In the genomic region with DNA sequence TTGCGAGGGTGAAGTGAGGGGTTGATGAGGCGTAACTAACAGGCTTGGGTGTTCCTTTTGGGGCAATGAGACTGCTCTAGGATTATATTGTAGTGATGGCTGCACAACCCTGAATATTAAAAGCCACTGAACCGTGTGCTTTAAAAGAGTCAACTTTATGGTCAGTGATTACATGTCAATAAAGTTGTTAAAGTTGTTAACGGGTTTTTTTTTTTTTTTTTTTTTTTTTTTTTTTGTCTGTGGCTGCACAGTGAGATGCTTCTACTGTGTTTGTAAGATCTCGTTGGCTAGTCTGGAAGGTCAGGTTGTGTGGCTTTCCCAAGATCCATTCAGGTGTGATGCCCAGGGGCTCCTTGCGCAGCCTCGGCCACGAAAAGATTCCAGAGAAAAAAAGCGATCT, we compare ENCODE assay signal across 17 mouse cellular contexts. TPM values are rescaled to one million over a fixed set of nuclear protein-coding genes. Genes with fewer than 3 reads are reported as not detected.
DNase-seq lines count a peak whose midpoint lies in the region; ATAC-seq and TF ChIP-seq lines count a peak whose summit lies in the region.
"Had no signal": no experiment of that assay in that cellular context is flagged by ENCODE, and none has a peak within 500 bp of the region (broad histone marks: within the 10 kb centered on the region; RNA-seq: fewer than 3 reads in every experiment).

No protein-coding gene starts in this region.

- no peak for TF ChIP-seq CTCF in kidney, adult 2 months (conservative IDR thresholded peaks at IDR 0.05; ENCODE audit: insufficient read depth, insufficient read length, low read depth, low read length)

- no peak for DNase-seq in heart, postnatal 10 days
- no peak for DNase-seq in kidney, adult 2 months
- no peak for DNase-seq in ES-E14 (ENCODE audit: low read depth, low spot score)
- DNase-seq in layer of hippocampus, postnatal 14 days (ENCODE audit: low spot score in 2 of 2), result no peak
- DNase-seq in spleen, postnatal 4 days (ENCODE audit: low spot score in 2 of 2), result no peak
- DNase-seq: adrenal gland, adult 8-10 months; cerebellum, adult 11 months; cerebellum, postnatal 14 days; gastrocnemius, adult 2 months; heart, postnatal 4 days; kidney, postnatal 36 days; liver, embryonic 13.5 days; right cerebral cortex, postnatal 4 days; thymus, adult 2 months had no signal

- 72% methylated on average over 9 of the region's 9 CpGs for WGBS in heart, embryonic 13.5 days
- WGBS in kidney, embryonic 16.5 days, result 29% methylated on average over 9 of the region's 9 CpGs
- 28% methylated on average over 9 of the region's 9 CpGs for WGBS in kidney, adult 2 months
- 62% methylated on average over 9 of the region's 9 CpGs for WGBS in intestine, embryonic 15.5 days

- no peak for ATAC-seq in heart, embryonic 13.5 days (ENCODE audit: extremely low read depth, insufficient number of reproducible peaks, low FRiP score, low TSS enrichment)
- 0 out of 2 replicates have a peak, but pooled peaks have one; percentile 63 for ATAC-seq in kidney, embryonic 16.5 days (ENCODE audit: low FRiP score, low TSS enrichment)
- no peak for ATAC-seq in intestine, embryonic 15.5 days

- intact Hi-C loops in heart, postnatal 10 days (cut with DNase I), result loop anchor here (5.0 kb wide), 1 partner anchor 387 kb away; no protein-coding TSS in a partner anchor

- no peaks in the 10 kb centered on the region for H3K9me3 ChIP-seq in heart, embryonic 13.5 days
- H3K9me3 ChIP-seq in kidney, embryonic 16.5 days (ENCODE audit: low read length), result no peaks in the 10 kb centered on the region
- H3K9me3 ChIP-seq in ES-E14 (ENCODE audit: control insufficient read depth, insufficient read depth, low read depth, low read length), result no peaks in the 10 kb centered on the region
- no peaks in the 10 kb centered on the region for H3K9me3 ChIP-seq in intestine, embryonic 15.5 days
- H3K9me3 ChIP-seq: liver, embryonic 13.5 days had no signal

- H3K4me3 ChIP-seq in heart, embryonic 13.5 days, result no peak overlapping the region
- H3K4me3 ChIP-seq in kidney, embryonic 16.5 days (ENCODE audit: low read length), result peak overlapping the region; percentile 18
- H3K4me3 ChIP-seq in kidney, adult 2 months (ENCODE audit: insufficient read depth, low read depth, low read length), result no peak overlapping the region
- no peak overlapping the region for H3K4me3 ChIP-seq in ES-E14 (ENCODE audit: insufficient read depth in 1 of 2, low read depth in 1 of 2, low read length in 2 of 2, poor library complexity in 1 of 2, severe bottlenecking in 1 of 2)
- H3K4me3 ChIP-seq in intestine, embryonic 15.5 days (replicated peaks), result no peak overlapping the region
- H3K4me3 ChIP-seq: gastrocnemius, adult 2 months; liver, embryonic 13.5 days had no signal

- H3K27ac ChIP-seq in heart, embryonic 13.5 days (replicated peaks), result no peak overlapping the region
- no peak overlapping the region for H3K27ac ChIP-seq in kidney, embryonic 16.5 days (ENCODE audit: low read length)
- H3K27ac ChIP-seq in kidney, adult 2 months (ENCODE audit: insufficient read depth, low read depth, low read length), result no peak overlapping the region
- H3K27ac ChIP-seq in ES-E14 (ENCODE audit: insufficient read depth, low read depth, low read length, poor library complexity, severe bottlenecking), result no peak overlapping the region
- no peak overlapping the region for H3K27ac ChIP-seq in intestine, embryonic 15.5 days
- H3K27ac ChIP-seq: gastrocnemius, adult 2 months; liver, embryonic 13.5 days had no signal

- peaks cover 44% of the 10 kb centered on the region for H3K27me3 ChIP-seq in heart, embryonic 13.5 days (replicated peaks)
- peaks cover 26% of the 10 kb centered on the region for H3K27me3 ChIP-seq in kidney, embryonic 16.5 days (ENCODE audit: insufficient read depth, low read length)
- no peaks in the 10 kb centered on the region for H3K27me3 ChIP-seq in kidney, adult 2 months (replicated peaks; ENCODE audit: control insufficient read depth, insufficient read depth, low read length)
- peaks cover 17% of the 10 kb centered on the region for H3K27me3 ChIP-seq in intestine, embryonic 15.5 days (replicated peaks)

- peak overlapping the region; percentile 8 for H3K4me2 ChIP-seq in heart, embryonic 13.5 days
- H3K4me2 ChIP-seq in kidney, embryonic 16.5 days (replicated peaks; ENCODE audit: low read depth, low read length), result peak overlapping the region; percentile 46
- 0 out of 2 replicates have a peak overlapping the region, but pooled peaks have one; percentile 30 for H3K4me2 ChIP-seq in intestine, embryonic 15.5 days (replicated peaks)
- H3K4me2 ChIP-seq: liver, embryonic 13.5 days had no signal

- in situ Hi-C loops in ES-E14 (cut with MboI; ENCODE audit: low sequenced_read_pairs in 2 of 2, unreplicated experiment in 2 of 2), result loop anchor here in 1 of 2 experiments (5.0 kb wide), 1 partner anchor 267 kb away; no protein-coding TSS in a partner anchor

- peak overlapping the region; percentile 47; the same call in 1 of the 2 replicates for H3K9ac ChIP-seq in heart, embryonic 13.5 days
- H3K9ac ChIP-seq in kidney, embryonic 16.5 days (replicated peaks; ENCODE audit: low read length), result no peak overlapping the region
- H3K9ac ChIP-seq in ES-E14 (ENCODE audit: insufficient read depth, low read depth, low read length, poor library complexity, severe bottlenecking), result no peak overlapping the region
- no peak overlapping the region for H3K9ac ChIP-seq in intestine, embryonic 15.5 days
- H3K9ac ChIP-seq: liver, embryonic 13.5 days had no signal

- no peak for TF ChIP-seq POLR2A in kidney, adult 2 months (IDR thresholded peaks at IDR 0.05; ENCODE audit: low read depth, low read length)

- H3K4me1 ChIP-seq in heart, embryonic 13.5 days, result peaks cover 24% of the 10 kb centered on the region
- H3K4me1 ChIP-seq in kidney, embryonic 16.5 days (ENCODE audit: insufficient read depth, low read length), result peaks cover 6% of the 10 kb centered on the region; the same call in 1 of the 2 replicates
- no peaks in the 10 kb centered on the region for H3K4me1 ChIP-seq in kidney, adult 2 months (ENCODE audit: control insufficient read depth, insufficient read depth, low read length)
- H3K4me1 ChIP-seq in ES-E14 (ENCODE audit: control insufficient read depth in 2 of 2, insufficient read depth in 2 of 2, low read length in 2 of 2, poor library complexity in 1 of 2), result no peaks in the 10 kb centered on the region
- H3K4me1 ChIP-seq in intestine, embryonic 15.5 days (replicated peaks), result 0 out of 2 replicates have a peak, but pooled peaks cover 3% of the 10 kb centered on the region
- H3K4me1 ChIP-seq: liver, embryonic 13.5 days had no signal

- peaks cover 27% of the 10 kb centered on the region for H3K36me3 ChIP-seq in heart, embryonic 13.5 days
- H3K36me3 ChIP-seq in kidney, embryonic 16.5 days (ENCODE audit: insufficient read depth, low read length), result peaks cover 23% of the 10 kb centered on the region
- H3K36me3 ChIP-seq in kidney, adult 2 months (ENCODE audit: control insufficient read depth, insufficient read depth, low read length), result no peaks in the 10 kb centered on the region; the same call in 1 of the 2 replicates
- H3K36me3 ChIP-seq in ES-E14 (ENCODE audit: control insufficient read depth, insufficient read depth, low read length, poor library complexity, severe bottlenecking), result peaks cover 12% of the 10 kb centered on the region
- H3K36me3 ChIP-seq in intestine, embryonic 15.5 days, result peaks cover 16% of the 10 kb centered on the region

TF ChIP-seq in ES-E14, 5 proteins besides CTCF, POLR2A, EP300 and RAD21:
- TF ChIP-seq HCFC1 (IDR thresholded peaks at IDR 0.05; ENCODE audit: borderline replicate concordance, insufficient read depth, low read length) (no peak), ZC3H11A (IDR thresholded peaks at IDR 0.05; ENCODE audit: borderline replicate concordance, low read depth, low read length) (no peak), ZNF384 (IDR thresholded peaks at IDR 0.05; ENCODE audit: low read depth, low read length) (peak; percentile 93)

RNA-seq across cellular contexts. Expression of a gene that starts 9.2 kb away (rescaled TPM):
- polyA plus RNA-seq in heart, embryonic 13.5 days (2015; fragmentation: Nextera tagmentation; extraction: Ambion mirVana), result 53.0 and 55.6 TPM in 2 replicates
- 10 to 100 TPM; 48.7 TPM for total RNA-seq in heart, postnatal 10 days (2021)
- 82.6 and 90.6 TPM in 2 replicates for polyA plus RNA-seq in kidney, embryonic 16.5 days (2015; fragmentation: Nextera tagmentation; extraction: Ambion mirVana)
- polyA plus RNA-seq in kidney, adult 2 months (2012; rRNA removed), result 25.5 and 34.3 TPM in 2 replicates
- total RNA-seq in ES-E14 (2012; rRNA removed), result 68.3 and 76.6 TPM in 2 replicates
- polyA plus RNA-seq in intestine, embryonic 15.5 days (2015; fragmentation: Nextera tagmentation; extraction: Ambion mirVana), result 60.0 and 63.7 TPM in 2 replicates
- total RNA-seq in layer of hippocampus, postnatal 14 days (2021), result 10 to 100 TPM; 42.6 to 43.8 TPM

RNA-seq across cellular contexts. Expression of a gene that starts 16.5 kb away (rescaled TPM):
- polyA plus RNA-seq in heart, embryonic 13.5 days (2015; fragmentation: Nextera tagmentation; extraction: Ambion mirVana), result 325 and 327 TPM in 2 replicates
- 100 to 1,000 TPM; 146 to 154 TPM for total RNA-seq in heart, postnatal 10 days (2021)
- 449 and 450 TPM in 2 replicates for polyA plus RNA-seq in kidney, embryonic 16.5 days (2015; fragmentation: Nextera tagmentation; extraction: Ambion mirVana)
- 172 and 319 TPM in 2 replicates for polyA plus RNA-seq in kidney, adult 2 months (2012; rRNA removed)
- total RNA-seq in ES-E14 (2012; rRNA removed), result 93.9 and 130 TPM in 2 replicates
- 450 and 479 TPM in 2 replicates for polyA plus RNA-seq in intestine, embryonic 15.5 days (2015; fragmentation: Nextera tagmentation; extraction: Ambion mirVana)
- 100 to 1,000 TPM; 241 to 268 TPM for total RNA-seq in layer of hippocampus, postnatal 14 days (2021)

RNA-seq across cellular contexts. Expression of a gene that starts 25.1 kb away (rescaled TPM):
- polyA plus RNA-seq in heart, embryonic 13.5 days (2015; fragmentation: Nextera tagmentation; extraction: Ambion mirVana), result 132 and 149 TPM in 2 replicates
- 10 to 100 TPM; 80.8 to 85.0 TPM for total RNA-seq in heart, postnatal 10 days (2021)
- polyA plus RNA-seq in kidney, embryonic 16.5 days (2015; fragmentation: Nextera tagmentation; extraction: Ambion mirVana), result 177 and 178 TPM in 2 replicates
- polyA plus RNA-seq in kidney, adult 2 months (2012; rRNA removed), result 90.1 and 115 TPM in 2 replicates
- total RNA-seq in ES-E14 (2012; rRNA removed), result 118 and 183 TPM in 2 replicates
- polyA plus RNA-seq in intestine, embryonic 15.5 days (2015; fragmentation: Nextera tagmentation; extraction: Ambion mirVana), result 146 and 154 TPM in 2 replicates
- total RNA-seq in layer of hippocampus, postnatal 14 days (2021), result 100 to 1,000 TPM; 112 TPM
